Mouse (Mus musculus): ENCODE data around the gene Grip2. TPM values are rescaled to one million over a fixed set of nuclear protein-coding genes. Genes with fewer than 3 reads are reported as not detected.
A peak's percentile ranks its signal among the peaks of the same experiment; 100 is the strongest.

Gene Grip2
- polyA plus RNA-seq, 2 experiments: 2.8 to 5.9 TPM

- Histone ChIP-seq H3K36me3 (ENCODE audit: control insufficient read depth, insufficient read depth, low read length) (no peaks in the 10 kb centered on the region), H3K27me3 (ENCODE audit: control insufficient read depth, insufficient read depth, low read length) (no peaks in the 10 kb centered on the region), H3K9ac (ENCODE audit: low read depth, low read length, severe bottlenecking) (no peak overlapping the region), H3K4me1 (ENCODE audit: control insufficient read depth, insufficient read depth, low read length) (no peaks in the 10 kb centered on the region), H3K4me2 (replicated peaks; ENCODE audit: low read depth, low read length, severe bottlenecking) (no peak overlapping the region), H3K4me3 (replicated peaks; ENCODE audit: low read length) (no peak overlapping the region), H3K27ac (replicated peaks; ENCODE audit: low read depth, low read length) (no peak overlapping the region), H3K9me3 (ENCODE audit: control insufficient read depth, low read length) (no peaks in the 10 kb centered on the region)
- DNase-seq (ENCODE audit: low spot score) (no peak), ATAC-seq (ENCODE audit: low FRiP score, low read depth) (no peak)
- WGBS: 36% methylated on average over 9 of the region's 9 CpGs
- no peak for TF ChIP-seq POLR2A (IDR thresholded peaks at IDR 0.05; ENCODE audit: borderline replicate concordance, extremely low read depth, insufficient read depth, insufficient read length)
These were observed 31.0 kb downstream of the Grip2 start for GRCm38 (mm10) chr6:91796064-91796463.

- no peaks in the 10 kb centered on the region for H3K36me3 ChIP-seq (ENCODE audit: control insufficient read depth, insufficient read depth, low read length)
- H3K4me3 ChIP-seq (replicated peaks; ENCODE audit: low read length): no peak overlapping the region
- H3K27ac ChIP-seq (replicated peaks; ENCODE audit: low read depth, low read length): no peak overlapping the region
- H3K9me3 ChIP-seq (ENCODE audit: control insufficient read depth, low read length): no peaks in the 10 kb centered on the region
- no peaks in the 10 kb centered on the region for H3K27me3 ChIP-seq (ENCODE audit: control insufficient read depth, insufficient read depth, low read length)
- ATAC-seq (ENCODE audit: low FRiP score, low read depth) (no peak), DNase-seq (ENCODE audit: low spot score) (no peak)
- H3K9ac ChIP-seq (ENCODE audit: low read depth, low read length, severe bottlenecking): no peak overlapping the region
- no peak overlapping the region for H3K4me2 ChIP-seq (replicated peaks; ENCODE audit: low read depth, low read length, severe bottlenecking)
- no peaks in the 10 kb centered on the region for H3K4me1 ChIP-seq (ENCODE audit: control insufficient read depth, insufficient read depth, low read length)
- 44% methylated on average over 3 of the region's 3 CpGs for WGBS
- no peak for TF ChIP-seq POLR2A (IDR thresholded peaks at IDR 0.05; ENCODE audit: borderline replicate concordance, extremely low read depth, insufficient read depth, insufficient read length)
These were observed 31.4 kb downstream of the Grip2 start for GRCm38 (mm10) chr6:91795640-91796039.

DNA sequence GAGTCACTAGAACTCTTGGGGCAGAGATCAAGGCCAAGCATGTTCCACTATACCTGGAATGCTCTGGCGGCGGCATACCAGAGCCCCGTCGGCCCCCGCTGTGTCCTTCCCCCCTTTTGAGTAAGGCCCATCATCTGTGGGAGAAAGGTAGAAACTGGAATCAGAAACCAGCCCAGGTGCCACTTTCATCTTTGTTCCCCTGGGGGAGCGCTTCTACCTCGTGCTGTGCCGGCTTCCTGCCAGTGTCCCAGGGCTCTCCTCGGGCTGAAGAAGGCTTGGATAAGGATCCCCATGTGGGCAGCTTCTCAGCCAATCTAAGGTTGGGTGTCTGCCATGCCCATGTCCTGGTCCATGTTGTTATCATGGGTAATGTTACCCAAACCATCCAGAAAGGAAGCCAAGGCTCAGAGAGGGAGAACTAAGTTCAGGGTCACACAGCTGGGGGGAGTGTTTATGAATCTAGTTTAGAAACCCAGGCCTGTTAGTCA lies 38.7 kb downstream of the Grip2 start:
- H3K9ac ChIP-seq (ENCODE audit: low read depth, low read length, severe bottlenecking): no peak overlapping the region
- 73% methylated on average over 9 of the region's 9 CpGs for WGBS
- no peaks in the 10 kb centered on the region for H3K9me3 ChIP-seq (ENCODE audit: control insufficient read depth, low read length)
- no peak for TF ChIP-seq POLR2A (IDR thresholded peaks at IDR 0.05; ENCODE audit: borderline replicate concordance, extremely low read depth, insufficient read depth, insufficient read length)
- no peaks in the 10 kb centered on the region for H3K4me1 ChIP-seq (ENCODE audit: control insufficient read depth, insufficient read depth, low read length)
- no peak overlapping the region for H3K27ac ChIP-seq (replicated peaks; ENCODE audit: low read depth, low read length)
- DNase-seq (ENCODE audit: low spot score) (no peak), ATAC-seq (ENCODE audit: low FRiP score, low read depth) (no peak)
- H3K36me3 ChIP-seq (ENCODE audit: control insufficient read depth, insufficient read depth, low read length): no peaks in the 10 kb centered on the region
- H3K27me3 ChIP-seq (ENCODE audit: control insufficient read depth, insufficient read depth, low read length): no peaks in the 10 kb centered on the region
- H3K4me3 ChIP-seq (replicated peaks; ENCODE audit: low read length): no peak overlapping the region
- H3K4me2 ChIP-seq (replicated peaks; ENCODE audit: low read depth, low read length, severe bottlenecking): no peak overlapping the region

- ATAC-seq (ENCODE audit: low FRiP score, low read depth) (peak; percentile 50), DNase-seq (ENCODE audit: low spot score) (no peak)
- WGBS: 74% methylated on average over 3 of the region's 3 CpGs
- Histone ChIP-seq H3K9me3 (ENCODE audit: control insufficient read depth, low read length) (no peaks in the 10 kb centered on the region), H3K36me3 (ENCODE audit: control insufficient read depth, insufficient read depth, low read length) (no peaks in the 10 kb centered on the region), H3K27me3 (ENCODE audit: control insufficient read depth, insufficient read depth, low read length) (no peaks in the 10 kb centered on the region), H3K4me2 (replicated peaks; ENCODE audit: low read depth, low read length, severe bottlenecking) (no peak overlapping the region), H3K27ac (replicated peaks; ENCODE audit: low read depth, low read length) (no peak overlapping the region), H3K9ac (ENCODE audit: low read depth, low read length, severe bottlenecking) (no peak overlapping the region), H3K4me3 (replicated peaks; ENCODE audit: low read length) (no peak overlapping the region), H3K4me1 (ENCODE audit: control insufficient read depth, insufficient read depth, low read length) (no peaks in the 10 kb centered on the region)
- no peak for TF ChIP-seq POLR2A (IDR thresholded peaks at IDR 0.05; ENCODE audit: borderline replicate concordance, extremely low read depth, insufficient read depth, insufficient read length)
These were observed 42.0 kb downstream of the Grip2 start for GRCm38 (mm10) chr6:91785018-91785417.

- no peak for TF ChIP-seq POLR2A (IDR thresholded peaks at IDR 0.05; ENCODE audit: borderline replicate concordance, extremely low read depth, insufficient read depth, insufficient read length)
- no peaks in the 10 kb centered on the region for H3K36me3 ChIP-seq (ENCODE audit: control insufficient read depth, insufficient read depth, low read length)
- H3K27ac ChIP-seq (replicated peaks; ENCODE audit: low read depth, low read length): no peak overlapping the region
- no peak for ATAC-seq (ENCODE audit: low FRiP score, low read depth)
- no peak overlapping the region for H3K4me2 ChIP-seq (replicated peaks; ENCODE audit: low read depth, low read length, severe bottlenecking)
- H3K9me3 ChIP-seq (ENCODE audit: control insufficient read depth, low read length): no peaks in the 10 kb centered on the region
- no peaks in the 10 kb centered on the region for H3K27me3 ChIP-seq (ENCODE audit: control insufficient read depth, insufficient read depth, low read length)
- no peaks in the 10 kb centered on the region for H3K4me1 ChIP-seq (ENCODE audit: control insufficient read depth, insufficient read depth, low read length)
- no peak overlapping the region for H3K4me3 ChIP-seq (replicated peaks; ENCODE audit: low read length)
- no peak overlapping the region for H3K9ac ChIP-seq (ENCODE audit: low read depth, low read length, severe bottlenecking)
- DNase-seq (ENCODE audit: low spot score): no peak
- WGBS: 56% methylated on average over 8 of the region's 9 CpGs
These were observed 47.8 kb downstream of the Grip2 start for GRCm38 (mm10) chr6:91779206-91779605.

GRCm38 (mm10) chr6:91776543-91776942 lies 50.5 kb downstream of the Grip2 start:
- Histone ChIP-seq H3K27ac (replicated peaks; ENCODE audit: low read depth, low read length) (no peak overlapping the region), H3K27me3 (ENCODE audit: control insufficient read depth, insufficient read depth, low read length) (no peaks in the 10 kb centered on the region), H3K36me3 (ENCODE audit: control insufficient read depth, insufficient read depth, low read length) (no peaks in the 10 kb centered on the region), H3K4me1 (ENCODE audit: control insufficient read depth, insufficient read depth, low read length) (no peaks in the 10 kb centered on the region), H3K4me2 (replicated peaks; ENCODE audit: low read depth, low read length, severe bottlenecking) (no peak overlapping the region), H3K9me3 (ENCODE audit: control insufficient read depth, low read length) (no peaks in the 10 kb centered on the region), H3K4me3 (replicated peaks; ENCODE audit: low read length) (no peak overlapping the region), H3K9ac (ENCODE audit: low read depth, low read length, severe bottlenecking) (no peak overlapping the region)
- DNase-seq (ENCODE audit: low spot score) (peak; percentile 52), ATAC-seq (ENCODE audit: low FRiP score, low read depth) (no peak; the same call in 1 of the 2 replicates)
- no peak for TF ChIP-seq POLR2A (IDR thresholded peaks at IDR 0.05; ENCODE audit: borderline replicate concordance, extremely low read depth, insufficient read depth, insufficient read length)
- WGBS: 10% methylated on average over 9 of the region's 9 CpGs
